Mouse (Mus musculus): ENCODE data around the gene Polrmt.
A peak's percentile ranks its signal among the peaks of the same experiment; 100 is the strongest.

- TF ChIP-seq POLR2A (IDR thresholded peaks at IDR 0.05; ENCODE audit: borderline replicate concordance, insufficient read depth, low read length) (no peak), CTCF (IDR thresholded peaks at IDR 0.05; ENCODE audit: borderline replicate concordance, insufficient read depth, low read depth, low read length) (peak; percentile 51; the same call in 1 of the 2 replicates)
Observed at GRCm38 (mm10) chr10:79783920-79784800, 37.8 kb upstream of the Polrmt start.
